Mouse (Mus musculus): Measurements from ENCODE around the gene Btbd11. TPM values are rescaled to one million over a fixed set of nuclear protein-coding genes. Genes with fewer than 3 reads are reported as not detected.

Gene Btbd11
- polyA plus RNA-seq, 1 experiment from 2014 or later, result 13.9 TPM

GRCm38 (mm10) chr10:85624504-85625169 is 238.0 kb downstream of the Btbd11 start:
- ATAC-seq (ENCODE audit: low FRiP score), result peak; percentile 80
- peak overlapping the region; percentile 53 for H3K9ac ChIP-seq
- no peaks in the 10 kb centered on the region for H3K9me3 ChIP-seq (replicated peaks)
- 0 out of 2 replicates have a peak, but pooled peaks cover 5% of the 10 kb centered on the region for H3K4me1 ChIP-seq
- peak overlapping the region; percentile 72 for H3K4me2 ChIP-seq (replicated peaks)
- 6% methylated on average over 31 of the region's 31 CpGs for WGBS
- no peaks in the 10 kb centered on the region for H3K36me3 ChIP-seq
- H3K27me3 ChIP-seq, result peaks cover 3% of the 10 kb centered on the region; the same call in 1 of the 2 replicates
- H3K27ac ChIP-seq, result no peak overlapping the region
- H3K4me3 ChIP-seq, result peak overlapping the region; percentile 39

GRCm38 (mm10) chr10:85625170-85625686 is 238.6 kb downstream of the Btbd11 start:
- Histone ChIP-seq H3K36me3 (no peaks in the 10 kb centered on the region), H3K4me1 (0 out of 2 replicates have a peak, but pooled peaks cover 5% of the 10 kb centered on the region), H3K4me3 (peak overlapping the region; percentile 39; the same call in 1 of the 2 replicates), H3K9ac (no peak overlapping the region), H3K9me3 (replicated peaks) (no peaks in the 10 kb centered on the region), H3K27ac (no peak overlapping the region), H3K4me2 (replicated peaks) (peak overlapping the region; percentile 72), H3K27me3 (peaks cover 3% of the 10 kb centered on the region; the same call in 1 of the 2 replicates)
- ATAC-seq (ENCODE audit: low FRiP score), result no peak
- 64% methylated on average over 4 of the region's 4 CpGs for WGBS

GRCm38 (mm10) chr10:85632030-85632429 is 245.4 kb downstream of the Btbd11 start:
- Histone ChIP-seq H3K27me3 (no peaks in the 10 kb centered on the region), H3K9me3 (replicated peaks) (no peaks in the 10 kb centered on the region), H3K36me3 (no peaks in the 10 kb centered on the region), H3K4me3 (no peak overlapping the region), H3K4me2 (replicated peaks) (no peak overlapping the region), H3K9ac (no peak overlapping the region), H3K4me1 (no peaks in the 10 kb centered on the region), H3K27ac (no peak overlapping the region)
- 79% methylated on average over 10 of the region's 10 CpGs for WGBS
- no peak for ATAC-seq (ENCODE audit: low FRiP score)

- Histone ChIP-seq H3K9ac (no peak overlapping the region), H3K27ac (no peak overlapping the region), H3K27me3 (no peaks in the 10 kb centered on the region), H3K9me3 (replicated peaks) (no peaks in the 10 kb centered on the region), H3K4me2 (replicated peaks) (no peak overlapping the region), H3K4me1 (no peaks in the 10 kb centered on the region; the same call in 1 of the 2 replicates), H3K4me3 (no peak overlapping the region), H3K36me3 (no peaks in the 10 kb centered on the region)
- WGBS, result 93% methylated on average over 10 of the region's 10 CpGs
- ATAC-seq (ENCODE audit: low FRiP score), result no peak
Observed at GRCm38 (mm10) chr10:85633577-85633976, 247.0 kb downstream of the Btbd11 start.

- ATAC-seq (ENCODE audit: low FRiP score), result no peak
Observed at GRCm38 (mm10) chr10:85637580-85637979, 251.0 kb downstream of the Btbd11 start.

GRCm38 (mm10) chr10:85638141-85638540 is 251.5 kb downstream of the Btbd11 start:
- H3K36me3 ChIP-seq, result no peaks in the 10 kb centered on the region
- no peak for ATAC-seq (ENCODE audit: low FRiP score)
- no peak overlapping the region for H3K27ac ChIP-seq
- H3K9ac ChIP-seq, result no peak overlapping the region
- H3K4me2 ChIP-seq (replicated peaks), result no peak overlapping the region
- H3K4me1 ChIP-seq, result no peaks in the 10 kb centered on the region; the same call in 1 of the 2 replicates
- 74% methylated on average over 5 of the region's 5 CpGs for WGBS
- H3K9me3 ChIP-seq (replicated peaks), result no peaks in the 10 kb centered on the region
- H3K4me3 ChIP-seq, result no peak overlapping the region
- H3K27me3 ChIP-seq, result no peaks in the 10 kb centered on the region

More at GRCm38 (mm10) chr10:85637580-85637979, 251.0 kb downstream of the Btbd11 start:
- Histone ChIP-seq H3K4me1 (no peaks in the 10 kb centered on the region; the same call in 1 of the 2 replicates), H3K9me3 (replicated peaks) (no peaks in the 10 kb centered on the region), H3K4me2 (replicated peaks) (no peak overlapping the region), H3K27me3 (no peaks in the 10 kb centered on the region), H3K9ac (no peak overlapping the region), H3K27ac (no peak overlapping the region), H3K36me3 (no peaks in the 10 kb centered on the region), H3K4me3 (no peak overlapping the region)
- 42% methylated on average over 7 of the region's 7 CpGs for whole genome bisulfite sequencing

GRCm38 (mm10) chr10:85639581-85639980 is 253.0 kb downstream of the Btbd11 start:
- H3K9me3 ChIP-seq (replicated peaks), result no peaks in the 10 kb centered on the region
- H3K36me3 ChIP-seq, result no peaks in the 10 kb centered on the region
- H3K4me2 ChIP-seq (replicated peaks), result no peak overlapping the region
- no peak overlapping the region for H3K4me3 ChIP-seq
- H3K27me3 ChIP-seq, result no peaks in the 10 kb centered on the region
- H3K9ac ChIP-seq, result no peak overlapping the region
- H3K4me1 ChIP-seq, result no peaks in the 10 kb centered on the region; the same call in 1 of the 2 replicates
- 93% methylated on average over 7 of the region's 7 CpGs for WGBS
- ATAC-seq (ENCODE audit: low FRiP score), result no peak
- H3K27ac ChIP-seq, result no peak overlapping the region

- no peak for ATAC-seq (ENCODE audit: low FRiP score)
- Histone ChIP-seq H3K36me3 (no peaks in the 10 kb centered on the region), H3K9ac (no peak overlapping the region), H3K27ac (no peak overlapping the region), H3K4me2 (replicated peaks) (no peak overlapping the region), H3K4me3 (no peak overlapping the region), H3K27me3 (no peaks in the 10 kb centered on the region), H3K9me3 (replicated peaks) (no peaks in the 10 kb centered on the region), H3K4me1 (no peaks in the 10 kb centered on the region; the same call in 1 of the 2 replicates)
- 85% methylated on average over 8 of the region's 8 CpGs for WGBS
Observed at GRCm38 (mm10) chr10:85640408-85640807, 253.8 kb downstream of the Btbd11 start.

GRCm38 (mm10) chr10:85645346-85645745 is 258.7 kb downstream of the Btbd11 start:
- Histone ChIP-seq H3K9me3 (replicated peaks) (no peaks in the 10 kb centered on the region), H3K9ac (no peak overlapping the region), H3K4me1 (no peaks in the 10 kb centered on the region), H3K36me3 (no peaks in the 10 kb centered on the region), H3K4me3 (no peak overlapping the region), H3K4me2 (replicated peaks) (no peak overlapping the region), H3K27ac (no peak overlapping the region), H3K27me3 (no peaks in the 10 kb centered on the region)
- no peak for ATAC-seq (ENCODE audit: low FRiP score)
- WGBS, result 77% methylated on average over 6 of the region's 6 CpGs

GRCm38 (mm10) chr10:85651706-85652105 is 265.1 kb downstream of the Btbd11 start:
- no peak overlapping the region for H3K4me3 ChIP-seq
- H3K36me3 ChIP-seq, result no peaks in the 10 kb centered on the region
- H3K9me3 ChIP-seq (replicated peaks), result no peaks in the 10 kb centered on the region
- H3K4me2 ChIP-seq (replicated peaks), result 0 out of 2 replicates have a peak overlapping the region, but pooled peaks have one; percentile 24
- peak; percentile 48 for ATAC-seq (ENCODE audit: low FRiP score)
- WGBS, result 28% methylated on average over 7 of the region's 7 CpGs
- no peak overlapping the region for H3K9ac ChIP-seq
- no peak overlapping the region for H3K27ac ChIP-seq
- H3K27me3 ChIP-seq, result no peaks in the 10 kb centered on the region
- peaks cover 11% of the 10 kb centered on the region; the same call in 1 of the 2 replicates for H3K4me1 ChIP-seq

GRCm38 (mm10) chr10:85655881-85656280 is 269.3 kb downstream of the Btbd11 start:
- no peak overlapping the region for H3K27ac ChIP-seq
- H3K27me3 ChIP-seq, result no peaks in the 10 kb centered on the region
- no peak overlapping the region for H3K4me3 ChIP-seq
- H3K4me1 ChIP-seq, result peaks cover 11% of the 10 kb centered on the region; the same call in 1 of the 2 replicates
- H3K9ac ChIP-seq, result no peak overlapping the region
- no peaks in the 10 kb centered on the region for H3K36me3 ChIP-seq
- 54% methylated on average over 4 of the region's 4 CpGs for WGBS
- peak; percentile 54; the same call in 1 of the 2 replicates for ATAC-seq (ENCODE audit: low FRiP score)
- no peaks in the 10 kb centered on the region for H3K9me3 ChIP-seq (replicated peaks)
- no peak overlapping the region for H3K4me2 ChIP-seq (replicated peaks)

GRCm38 (mm10) chr10:85657886-85658285 is 271.3 kb downstream of the Btbd11 start:
- no peaks in the 10 kb centered on the region for H3K27me3 ChIP-seq
- H3K9me3 ChIP-seq (replicated peaks), result no peaks in the 10 kb centered on the region
- no peak overlapping the region for H3K9ac ChIP-seq
- no peaks in the 10 kb centered on the region for H3K36me3 ChIP-seq
- no peak overlapping the region for H3K4me2 ChIP-seq (replicated peaks)
- no peak overlapping the region for H3K27ac ChIP-seq
- 0 out of 2 replicates have a peak, but pooled peaks cover 8% of the 10 kb centered on the region for H3K4me1 ChIP-seq
- H3K4me3 ChIP-seq, result no peak overlapping the region
- ATAC-seq (ENCODE audit: low FRiP score), result no peak
- 95% methylated on average over 10 of the region's 10 CpGs for WGBS
